Mouse (Mus musculus) G1E (cell line): ENCODE measurements around the gene Shisa4. TPM values are rescaled to one million over a fixed set of nuclear protein-coding genes. Genes with fewer than 3 reads are reported as not detected.

Experiments used
- ATAC-seq: 2 replicates; pipeline ENCODE4 v1.8.0; 2016; ENCODE audit warnings: mild to moderate bottlenecking; ENCODE audit not compliant: insufficient number of reproducible peaks, poor library complexity, low FRiP score, severe bottlenecking; ENCODE audit errors: extremely low read depth
- DNase-seq: peaks from one replicate; pipeline ENCODE4 v3.0.0; 2012; ENCODE audit warnings: low spot score
- H3K27me3 ChIP-seq: 2 replicates; pipeline ENCODE4 v1.6.1; 2012; ENCODE audit warnings: mild to moderate bottlenecking, low read length, inconsistent platforms; ENCODE audit not compliant: insufficient read depth
- H3K36me3 ChIP-seq: replicated peaks from 2 replicates; pipeline ENCODE3; 2012; ENCODE audit warnings: mild to moderate bottlenecking, inconsistent platforms
- H3K4me1 ChIP-seq: 2 replicates; pipeline ENCODE4 v1.6.1; 2012; ENCODE audit warnings: low read depth, low read length, inconsistent platforms, mixed read lengths; ENCODE audit not compliant: insufficient read depth
- H3K4me3 ChIP-seq: 2 replicates; pipeline ENCODE4 v1.5.1; 2012; ENCODE audit warnings: low read depth, mild to moderate bottlenecking, inconsistent platforms, low read length, moderate library complexity, mixed read lengths
- H3K9me3 ChIP-seq: replicated peaks from 2 replicates; pipeline ENCODE4 v1.6.1; 2012; ENCODE audit warnings: inconsistent platforms
- CTCF ChIP-seq: IDR thresholded peaks from 2 replicates; pipeline ENCODE4 v1.5.1; 2012; ENCODE audit warnings: low read depth, low read length, inconsistent platforms, mixed read lengths
- GATA1 ChIP-seq: IDR thresholded peaks from 2 replicates; pipeline ENCODE4 v1.6.1; 2012; ENCODE audit warnings: borderline replicate concordance, low read length, inconsistent platforms, mixed read lengths
- GATA2 ChIP-seq: IDR thresholded peaks from 2 replicates; pipeline ENCODE4 v1.6.1; 2012; ENCODE audit warnings: low read depth, low read length, inconsistent platforms, borderline replicate concordance
- POLR2AphosphoS5 ChIP-seq: IDR thresholded peaks from 2 replicates; pipeline ENCODE4 v1.6.1; 2012; ENCODE audit warnings: low read depth, low read length, inconsistent platforms; ENCODE audit not compliant: insufficient replicate concordance
- TAL1 ChIP-seq: conservative IDR thresholded peaks from 2 replicates; pipeline ENCODE4 v1.6.1; 2012; ENCODE audit warnings: low read depth, low read length, inconsistent platforms, mixed read lengths
- polyA plus RNA-seq: library from polyadenylated mRNA; stranded (reverse); fragments of >175 nt; gene quantifications from 2 replicates; pipeline ENCODE4 v1.2.3, GENCODE M21; 2012
- total RNA-seq, 2 experiments: library from RNA; stranded (forward) in 1 of 2; stranded (reverse) in 1 of 2; fragments of 200-1000 nt in 1 of 2; fragments of >200 nt in 1 of 2; fragmentation: Nextera tagmentation in 1 of 2; gene quantifications; 2 replicates each; pipeline ENCODE4 v1.2.3; 2014 to 2017

Shisa4 gene
- total and polyA plus RNA-seq, 3 experiments = 0.16 TPM; not detected in 2

- Histone ChIP-seq H3K4me3 (no peak overlapping the region), H3K36me3 (no peaks in the 10 kb centered on the region), H3K4me1 (no peaks in the 10 kb centered on the region), H3K27me3 (peaks cover 49% of the 10 kb centered on the region), H3K9me3 (no peaks in the 10 kb centered on the region)
- ATAC-seq (no peak), DNase-seq (no peak)
- TF ChIP-seq GATA1 (no peak), GATA2 (no peak), CTCF (no peak), POLR2AphosphoS5 (no peak), TAL1 (no peak)
Measured at GRCm38 (mm10) chr1:135328368-135328767, 46.7 kb downstream of the Shisa4 start.

GRCm38 (mm10) chr1:135325934-135326333, 49.1 kb downstream of the Shisa4 start:
- no peak for DNase-seq
- ATAC-seq = no peak
- no peak for TF ChIP-seq GATA2
- TF ChIP-seq POLR2AphosphoS5 = no peak
- TF ChIP-seq GATA1 = no peak
- no peak for TF ChIP-seq CTCF
- H3K9me3 ChIP-seq = no peaks in the 10 kb centered on the region
- peaks cover 54% of the 10 kb centered on the region for H3K27me3 ChIP-seq
- no peak overlapping the region for H3K4me3 ChIP-seq
- H3K36me3 ChIP-seq = no peaks in the 10 kb centered on the region
- no peaks in the 10 kb centered on the region for H3K4me1 ChIP-seq

GRCm38 (mm10) chr1:135324571-135324970, 50.5 kb downstream of the Shisa4 start, which contains the start of gene Lmod1:
Gene Lmod1 (plus strand): TSS chr1:135324807.
- Histone ChIP-seq H3K9me3 (no peaks in the 10 kb centered on the region), H3K4me3 (no peak within 1 kb of the TSS), H3K4me1 (no peaks in the 10 kb centered on the region), H3K36me3 (no peaks in the 10 kb centered on the region), H3K27me3 (peaks cover 60% of the 10 kb centered on the region)
- DNase-seq (no peak), ATAC-seq (no peak)
- TF ChIP-seq TAL1 = no peak
- no peak for TF ChIP-seq GATA1
- no peak for TF ChIP-seq GATA2
- TF ChIP-seq CTCF = no peak
- TF ChIP-seq POLR2AphosphoS5 = no peak

GRCm38 (mm10) chr1:135323367-135323901, 51.6 kb downstream of the Shisa4 start:
- DNase-seq (no peak), ATAC-seq (no peak)
- Histone ChIP-seq H3K4me3 (no peak overlapping the region), H3K4me1 (no peaks in the 10 kb centered on the region), H3K9me3 (no peaks in the 10 kb centered on the region), H3K36me3 (no peaks in the 10 kb centered on the region), H3K27me3 (peaks cover 59% of the 10 kb centered on the region)
- TF ChIP-seq GATA2 (no peak), CTCF (no peak), POLR2AphosphoS5 (no peak), GATA1 (no peak), TAL1 (no peak)

Other genes with a start within 250 kb of the Shisa4 start
- 132 and 147 TPM in 2 replicates for gene Ptpn7, start 242.5 kb downstream of the Shisa4 start, total RNA-seq (2014; fragmentation: Nextera tagmentation)
- gene Ptpn7, start 242.5 kb downstream of the Shisa4 start, total RNA-seq (2017) = 212 and 227 TPM in 2 replicates
- gene Ptpn7, start 242.5 kb downstream of the Shisa4 start, polyA plus RNA-seq = 341 and 359 TPM in 2 replicates
- 93.7 and 103 TPM in 2 replicates for gene Arl8a, start 228.4 kb downstream of the Shisa4 start, total RNA-seq (2014; fragmentation: Nextera tagmentation)
- 45.0 and 46.6 TPM in 2 replicates for gene Arl8a, start 228.4 kb downstream of the Shisa4 start, total RNA-seq (2017)
- gene Arl8a, start 228.4 kb downstream of the Shisa4 start, polyA plus RNA-seq = 88.0 and 99.6 TPM in 2 replicates
- not detected in 2 replicates for gene Gpr37l1, start 207.6 kb downstream of the Shisa4 start, total RNA-seq (2014; fragmentation: Nextera tagmentation)
- gene Gpr37l1, start 207.6 kb downstream of the Shisa4 start, total RNA-seq (2017) = 0.05 TPM in 1 of 2 replicates, not detected in the other
- not detected in 2 replicates for gene Gpr37l1, start 207.6 kb downstream of the Shisa4 start, polyA plus RNA-seq
- not detected in 2 replicates for gene Elf3, start 116.7 kb downstream of the Shisa4 start, total RNA-seq (2014; fragmentation: Nextera tagmentation)
- 0.12 TPM in 1 of 2 replicates, not detected in the other for gene Elf3, start 116.7 kb downstream of the Shisa4 start, total RNA-seq (2017)
- not detected in 2 replicates for gene Elf3, start 116.7 kb downstream of the Shisa4 start, polyA plus RNA-seq
- not detected in 2 replicates for gene Rnpep, start 91.2 kb downstream of the Shisa4 start, total RNA-seq (2014; fragmentation: Nextera tagmentation)
- 0.17 and 1.4 TPM in 2 replicates for gene Rnpep, start 91.2 kb downstream of the Shisa4 start, total RNA-seq (2017)
- 0.03 TPM in 1 of 2 replicates, not detected in the other for gene Rnpep, start 91.2 kb downstream of the Shisa4 start, polyA plus RNA-seq
- gene Timm17a, start 61.5 kb downstream of the Shisa4 start, total RNA-seq (2014; fragmentation: Nextera tagmentation) = 87.0 and 89.5 TPM in 2 replicates
- gene Timm17a, start 61.5 kb downstream of the Shisa4 start, total RNA-seq (2017) = 91.1 TPM in 2 replicates
- 4.0 and 4.5 TPM in 2 replicates for gene Timm17a, start 61.5 kb downstream of the Shisa4 start, polyA plus RNA-seq
- gene Lmod1, start 50.4 kb downstream of the Shisa4 start, total RNA-seq (2014; fragmentation: Nextera tagmentation) = not detected in 2 replicates
- 0.06 and 0.16 TPM in 2 replicates for gene Lmod1, start 50.4 kb downstream of the Shisa4 start, total RNA-seq (2017)
- gene Lmod1, start 50.4 kb downstream of the Shisa4 start, polyA plus RNA-seq = not detected in 2 replicates
- gene Ipo9, start 55.3 kb upstream of the Shisa4 start, total RNA-seq (2014; fragmentation: Nextera tagmentation) = 106 and 109 TPM in 2 replicates
- gene Ipo9, start 55.3 kb upstream of the Shisa4 start, total RNA-seq (2017) = 52.7 and 63.8 TPM in 2 replicates
- gene Ipo9, start 55.3 kb upstream of the Shisa4 start, polyA plus RNA-seq = 14.4 and 18.4 TPM in 2 replicates
- gene Nav1, start 232.1 kb upstream of the Shisa4 start, total RNA-seq (2014; fragmentation: Nextera tagmentation) = not detected in 2 replicates
- gene Nav1, start 232.1 kb upstream of the Shisa4 start, total RNA-seq (2017) = 0.22 and 0.35 TPM in 2 replicates
- gene Nav1, start 232.1 kb upstream of the Shisa4 start, polyA plus RNA-seq = not detected in 2 replicates